Mouse (Mus musculus) adrenal gland (tissue): ENCODE results near the gene Serinc4.
"Not testable (repeated sequence)": the region's sequence is repeated elsewhere in the genome, so short reads cannot be mapped to it uniquely, and the experiment has no call there.

Experiments used
- intact Hi-C: fragments of 180-260 bp; cut with DNase I; formaldehyde crosslinking; loops from one replicate; pipeline ENCODE4 v1.15.1; 2025
- long read RNA-seq, 2 experiments: library from polyadenylated mRNA; unstranded; transcript quantifications; one replicate each; pipeline ENCODE4 v2.0.0; 2020; ENCODE audit warnings: borderline replicate concordance in 1 of 2; ENCODE audit not compliant: insufficient replicate concordance in 1 of 2

Serinc4 gene
- long read RNA-seq, experiment 1, result 0 reads
- long read RNA-seq, experiment 2, partial matches to known transcripts, result 0 of 1 reads
- long read RNA-seq, experiment 2, other reads (novel, unspliced or antisense), result 1 of 1 reads

DNA sequence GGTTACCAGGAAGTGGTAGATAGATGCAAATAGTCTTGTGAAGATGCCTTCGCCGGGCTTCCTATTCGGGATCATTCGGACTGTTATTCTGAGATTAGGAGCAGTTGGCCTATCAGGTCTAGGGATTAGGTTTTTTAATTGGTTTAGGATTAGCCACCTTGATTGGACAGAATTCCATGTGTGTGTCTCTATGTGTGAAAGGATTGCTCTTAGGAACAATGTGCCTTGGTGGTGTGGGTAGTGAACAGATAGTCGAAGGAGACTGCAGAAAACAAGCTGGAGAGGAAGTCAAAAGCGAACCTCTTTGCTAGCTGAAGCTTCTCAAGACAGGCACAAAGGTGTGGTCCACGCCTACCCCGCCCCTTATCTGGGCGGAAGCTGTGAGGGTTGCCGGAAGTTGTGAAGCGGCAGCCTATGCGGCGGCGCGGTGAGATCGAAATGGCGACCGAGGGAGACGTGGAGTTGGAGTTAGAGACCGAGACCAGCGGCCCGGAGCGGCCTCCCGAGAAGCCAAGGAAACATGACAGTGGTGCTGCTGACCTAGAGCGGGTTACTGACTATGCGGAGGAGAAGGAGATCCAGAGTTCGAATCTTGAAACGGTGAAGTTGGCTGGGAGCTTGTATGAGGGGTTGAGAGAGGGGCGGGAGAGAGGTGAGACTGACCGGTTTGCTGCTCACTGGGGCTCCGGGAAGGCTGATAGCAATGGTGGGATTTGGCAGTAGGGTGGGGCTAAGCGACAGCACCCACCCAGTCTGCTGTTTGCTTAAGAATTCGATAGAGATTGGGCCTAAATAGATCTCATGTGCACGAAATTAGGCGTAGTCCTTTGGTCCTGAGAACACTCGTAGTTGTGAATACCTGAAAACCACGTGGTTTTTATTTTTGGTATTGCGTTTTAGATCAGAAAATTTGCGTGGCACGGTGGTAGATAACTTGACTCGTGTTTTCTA, at the start of gene Serinc4:
Gene Serinc4 (minus strand): TSS at position 90 of the 951 bp plus-strand sequence.
- intact Hi-C loops, result no loop called here

GRCm38 (mm10) chr2:121501550-121501949, 45.0 kb upstream of the Serinc4 start:
- intact Hi-C loops, result not testable (repeated sequence)

DNA sequence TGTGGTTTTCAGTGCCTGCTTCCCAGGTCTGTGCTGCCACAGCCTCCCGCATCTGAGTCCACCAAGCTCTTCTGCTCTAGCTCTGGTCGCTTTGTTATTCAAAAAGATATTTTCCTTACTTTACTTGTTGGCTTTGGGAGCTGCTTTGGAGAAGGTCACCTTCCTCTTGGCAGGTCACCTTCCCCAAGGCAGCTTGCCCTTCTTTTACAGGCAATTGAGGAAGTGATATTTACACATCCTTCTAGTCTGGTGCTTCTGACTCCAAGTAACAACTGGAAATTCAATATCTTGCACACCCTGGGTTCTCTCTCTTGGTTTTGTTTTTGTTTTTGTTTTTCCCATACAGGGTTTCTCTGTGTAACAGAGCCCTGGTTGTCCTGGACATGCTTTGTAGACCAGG, 27.8 kb upstream of the Serinc4 start:
- intact Hi-C loops, result not testable (repeated sequence)

GRCm38 (mm10) chr2:121483576-121483975, 27.0 kb upstream of the Serinc4 start:
- intact Hi-C loops, result no loop called here

DNA sequence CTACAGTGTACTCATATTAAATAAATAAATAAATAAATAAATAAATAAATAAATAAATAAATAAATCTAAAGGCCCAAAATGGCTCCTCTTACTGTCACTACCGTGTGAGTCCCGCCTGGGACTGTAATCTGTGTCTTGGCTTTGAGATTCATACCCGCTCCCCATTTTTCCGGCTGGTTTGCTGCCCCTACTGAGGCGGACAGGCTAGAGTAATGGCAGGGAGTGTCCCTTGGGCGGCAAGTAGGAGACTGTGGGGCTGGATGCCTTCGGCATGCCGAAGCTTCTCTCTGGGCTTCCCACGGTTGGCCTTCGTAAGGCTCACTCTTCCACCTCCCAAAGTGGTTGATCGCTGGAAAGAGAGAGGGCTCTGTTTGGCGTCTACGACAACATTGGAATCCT, 24.3 kb upstream of the Serinc4 start:
- intact Hi-C loops, result not testable (repeated sequence)

DNA sequence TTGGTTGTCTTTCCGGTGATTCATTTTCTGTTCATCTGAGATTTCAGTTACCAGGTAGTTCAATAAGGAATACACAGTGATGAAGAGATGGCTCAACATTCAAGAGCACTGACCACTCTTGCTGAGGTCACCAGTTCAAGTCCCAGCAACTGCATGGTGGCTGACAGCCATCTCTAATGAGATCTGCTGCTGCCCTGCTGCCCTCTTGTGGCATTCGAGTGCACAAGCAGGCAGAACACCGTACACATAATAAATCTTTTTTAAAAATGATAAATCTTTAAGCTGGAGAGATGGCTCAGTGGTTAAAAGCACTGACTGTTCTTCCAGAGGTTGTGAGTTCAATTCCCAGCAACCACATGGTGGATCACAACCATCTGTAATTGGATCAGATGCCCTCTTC, 23.9 kb upstream of the Serinc4 start:
- intact Hi-C loops, result no loop called here

GRCm38 (mm10) chr2:121477491-121478266, 21.1 kb upstream of the Serinc4 start:
- intact Hi-C loops, result no loop called here

DNA sequence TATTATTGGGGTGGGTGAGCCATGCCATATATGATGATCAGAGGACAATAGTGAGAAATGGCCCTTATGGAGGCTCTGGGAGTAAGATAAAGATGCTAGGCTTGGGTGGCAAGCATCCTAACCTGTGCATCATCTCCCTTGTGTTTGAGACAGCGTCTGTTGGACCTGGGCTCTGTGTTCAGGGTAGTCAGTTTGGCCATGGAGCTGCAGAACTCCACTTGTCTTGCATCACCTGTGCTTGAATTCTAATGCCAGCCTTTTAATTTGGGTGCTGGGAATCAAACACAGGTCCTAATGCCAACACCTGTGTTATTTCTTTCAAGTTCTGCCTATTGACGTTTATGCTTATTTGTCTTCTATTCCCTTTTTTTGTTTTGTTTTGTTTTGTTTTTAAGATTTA, 18.7 kb upstream of the Serinc4 start:
- intact Hi-C loops, result not testable (repeated sequence)

DNA sequence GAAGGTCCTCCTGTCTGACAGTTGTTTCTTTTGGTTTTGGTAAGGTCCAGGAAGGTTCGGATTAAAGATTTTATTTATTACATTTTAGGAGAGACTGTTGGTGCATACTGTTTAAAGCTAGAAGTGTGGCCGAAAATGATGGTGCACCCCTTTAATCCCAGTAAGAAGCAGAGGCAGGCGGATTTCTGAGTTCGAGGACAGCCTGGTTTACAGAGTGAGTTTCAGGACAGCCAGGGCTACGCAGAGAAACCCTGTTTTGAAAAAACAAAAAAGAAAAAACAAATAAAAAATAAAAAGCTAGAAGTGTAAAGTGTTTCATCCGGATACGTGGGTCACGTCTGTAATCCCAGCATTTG, 17.6 kb upstream of the Serinc4 start:
- intact Hi-C loops, result no loop called here

- intact Hi-C loops, result not testable (repeated sequence)
Observed at GRCm38 (mm10) chr2:121473301-121474179, 17.0 kb upstream of the Serinc4 start, which contains the start of gene Mfap1b. Gene Mfap1b (minus strand): TSS chr2:121474067.

DNA sequence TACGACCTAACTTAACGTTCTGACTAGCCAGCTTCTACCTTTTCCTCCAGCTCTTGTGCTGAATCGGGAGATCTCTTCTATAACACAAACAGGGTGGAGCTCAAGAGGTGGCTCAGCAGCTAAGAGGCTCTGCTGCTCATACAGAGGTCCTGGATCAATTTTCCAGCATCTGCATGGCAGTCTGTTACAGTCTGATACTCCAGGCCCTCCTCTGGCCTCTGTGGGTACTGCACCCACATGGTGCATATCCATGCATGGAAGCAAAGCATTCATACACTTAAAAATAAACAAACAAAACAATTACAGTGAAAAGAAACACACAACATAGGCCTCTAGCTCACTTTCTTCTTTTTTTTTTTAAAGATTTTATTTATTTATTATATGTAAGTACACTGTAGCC, 16.2 kb upstream of the Serinc4 start:
- intact Hi-C loops, result not testable (repeated sequence)

DNA sequence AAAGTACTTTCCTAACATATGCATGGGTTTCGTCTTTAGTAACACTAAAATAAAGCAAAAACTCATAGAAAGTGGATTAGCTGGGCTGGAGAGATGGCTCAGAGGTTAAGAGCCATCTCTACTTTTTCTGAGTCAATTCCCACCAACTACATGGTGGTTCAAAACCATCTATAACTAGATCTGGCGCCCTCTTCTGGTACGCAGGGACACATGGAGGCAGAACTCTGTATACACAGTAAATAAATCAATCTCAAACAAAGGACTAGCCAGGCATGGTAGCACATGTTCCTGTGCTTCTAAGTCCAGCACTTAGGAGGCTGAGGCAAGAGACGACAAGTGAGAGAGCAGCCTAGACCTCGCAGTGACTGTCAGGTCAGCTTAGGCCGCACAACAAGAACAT, 12.4 kb upstream of the Serinc4 start:
- intact Hi-C loops, result not testable (repeated sequence)

GRCm38 (mm10) chr2:121460071-121460470, 3.5 kb upstream of the Serinc4 start:
- intact Hi-C loops, result no loop called here

DNA sequence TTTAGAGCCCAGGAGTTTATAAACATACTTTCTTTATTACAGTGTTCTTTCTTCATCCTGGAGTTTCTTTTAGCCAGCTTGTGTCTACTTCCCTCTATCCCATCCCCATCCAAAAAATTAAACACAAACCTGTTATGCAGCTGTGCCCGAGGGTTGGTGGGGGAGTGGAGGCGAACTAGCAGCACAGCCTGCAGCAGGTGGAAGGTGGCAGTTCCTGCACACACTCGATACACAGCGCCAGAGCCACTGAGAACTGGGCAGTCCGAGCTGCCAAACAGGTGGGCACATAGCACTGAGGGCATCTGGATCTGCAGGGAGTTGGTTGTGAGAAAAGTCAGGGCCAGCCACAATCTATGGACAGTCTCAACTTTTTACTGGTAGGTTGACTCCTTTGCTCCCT, 1.0 kb downstream of the Serinc4 start:
- intact Hi-C loops, result no loop called here

DNA sequence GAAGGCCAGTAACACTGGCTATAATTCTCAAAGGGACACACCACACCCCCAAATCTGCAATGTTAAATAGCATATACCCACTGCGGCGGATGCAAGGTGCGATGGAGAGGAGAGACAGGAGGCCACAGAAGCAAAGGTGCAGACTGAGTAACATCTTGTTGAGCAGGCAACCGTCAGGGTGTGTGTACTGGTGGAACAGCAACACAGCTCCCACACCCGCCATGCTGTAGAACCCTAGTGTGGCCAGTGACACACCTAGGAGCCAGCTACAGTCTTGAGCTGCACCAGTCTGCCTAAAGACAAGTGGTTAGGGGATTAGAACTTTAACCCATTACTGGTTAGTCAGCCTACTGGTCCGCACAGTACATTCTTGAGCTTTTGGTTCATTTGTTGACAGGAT, 2.7 kb downstream of the Serinc4 start:
- intact Hi-C loops, result no loop called here

DNA sequence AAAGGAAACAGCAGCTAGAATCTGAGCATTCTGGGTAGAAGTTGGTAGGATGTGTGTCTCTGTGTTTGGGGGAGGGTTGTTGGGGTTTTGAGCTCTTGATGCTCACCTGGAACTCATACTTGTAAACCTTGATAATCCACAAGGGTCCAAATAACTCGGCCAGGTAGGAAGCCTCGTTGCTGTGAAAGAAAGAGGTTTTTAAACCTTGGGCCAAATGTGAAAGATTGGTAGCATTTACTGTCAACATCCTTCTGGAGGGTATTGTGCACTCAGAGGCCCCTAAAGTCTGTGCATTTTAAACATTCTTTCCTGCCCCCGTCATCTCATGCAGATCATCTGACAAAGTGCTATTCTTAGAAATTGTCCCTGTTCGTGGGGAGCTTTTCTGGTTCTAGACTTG, 3.6 kb downstream of the Serinc4 start, which contains the start of gene Hypk:
Gene Hypk (plus strand): TSS at position 301 of the 400 bp plus-strand sequence.
- intact Hi-C loops, result no loop called here

DNA sequence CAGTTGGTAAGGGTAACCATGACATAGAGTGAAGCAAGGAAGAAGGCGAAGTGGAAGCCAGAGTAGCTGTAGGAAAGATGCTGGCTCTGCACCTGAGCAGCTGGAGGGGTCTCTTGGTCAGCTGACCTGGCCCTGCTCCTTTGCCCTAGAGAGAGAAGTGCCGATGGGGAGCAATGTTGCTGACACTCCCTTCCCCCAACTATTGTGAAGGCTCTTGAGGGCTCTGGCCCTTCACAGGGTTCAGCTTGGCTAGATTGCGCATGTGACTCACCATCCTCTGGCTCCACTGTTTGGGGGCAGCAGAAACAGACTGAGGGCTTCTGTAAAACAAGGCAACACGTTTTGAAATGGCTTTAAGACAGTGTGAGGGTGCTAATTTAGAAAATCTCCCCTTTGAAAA, 4.2 kb downstream of the Serinc4 start:
- intact Hi-C loops, result no loop called here

DNA sequence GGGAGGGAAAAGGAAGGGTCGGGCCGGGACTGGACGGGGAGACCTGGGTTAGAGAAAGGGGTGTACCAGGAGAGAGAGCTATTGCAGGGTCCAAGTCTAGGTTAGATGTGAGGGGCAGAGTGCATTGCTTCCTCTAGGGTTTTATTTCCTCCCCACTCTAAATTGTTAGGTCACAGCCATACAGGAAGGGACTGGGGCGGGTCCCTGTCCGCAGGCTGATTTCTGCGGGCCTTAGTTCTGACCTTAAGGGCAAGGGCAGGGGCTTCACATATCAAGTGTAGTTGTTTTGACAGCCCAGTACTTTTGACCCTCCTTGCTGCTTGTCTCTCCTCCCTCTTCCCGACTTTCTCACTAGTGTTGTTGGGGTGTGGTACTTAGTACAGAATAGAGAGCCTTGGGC, 6.5 kb downstream of the Serinc4 start:
- intact Hi-C loops, result no loop called here

DNA sequence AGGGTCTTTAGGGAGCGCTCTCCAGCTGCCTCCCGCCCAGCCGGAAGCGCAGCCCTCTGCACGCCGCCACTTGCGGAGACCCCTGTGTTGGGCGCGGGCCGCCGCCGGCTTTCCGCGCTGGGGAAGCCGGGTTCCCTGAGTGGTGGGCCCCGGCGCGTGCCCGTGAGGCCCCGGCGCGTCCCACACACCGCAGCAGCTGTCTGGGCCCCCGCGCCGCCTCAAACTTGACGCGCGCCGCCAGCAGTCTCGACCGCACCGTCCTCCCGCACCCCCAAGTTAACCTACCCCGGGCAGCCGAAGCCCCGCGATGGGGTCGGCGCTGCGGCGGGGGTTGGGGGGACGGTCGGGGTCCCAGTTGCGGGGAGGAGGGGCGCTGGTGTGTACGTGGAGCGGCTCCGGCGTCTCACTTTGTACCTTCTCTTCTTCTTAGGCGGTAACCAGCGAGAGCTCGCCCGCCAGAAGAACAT, 7.0 kb downstream of the Serinc4 start:
- intact Hi-C loops, result loop anchor here (5.0 kb wide), 1 partner anchor 37 kb away; the partner anchor contains the start of genes Catsper2 and Pdia3

DNA sequence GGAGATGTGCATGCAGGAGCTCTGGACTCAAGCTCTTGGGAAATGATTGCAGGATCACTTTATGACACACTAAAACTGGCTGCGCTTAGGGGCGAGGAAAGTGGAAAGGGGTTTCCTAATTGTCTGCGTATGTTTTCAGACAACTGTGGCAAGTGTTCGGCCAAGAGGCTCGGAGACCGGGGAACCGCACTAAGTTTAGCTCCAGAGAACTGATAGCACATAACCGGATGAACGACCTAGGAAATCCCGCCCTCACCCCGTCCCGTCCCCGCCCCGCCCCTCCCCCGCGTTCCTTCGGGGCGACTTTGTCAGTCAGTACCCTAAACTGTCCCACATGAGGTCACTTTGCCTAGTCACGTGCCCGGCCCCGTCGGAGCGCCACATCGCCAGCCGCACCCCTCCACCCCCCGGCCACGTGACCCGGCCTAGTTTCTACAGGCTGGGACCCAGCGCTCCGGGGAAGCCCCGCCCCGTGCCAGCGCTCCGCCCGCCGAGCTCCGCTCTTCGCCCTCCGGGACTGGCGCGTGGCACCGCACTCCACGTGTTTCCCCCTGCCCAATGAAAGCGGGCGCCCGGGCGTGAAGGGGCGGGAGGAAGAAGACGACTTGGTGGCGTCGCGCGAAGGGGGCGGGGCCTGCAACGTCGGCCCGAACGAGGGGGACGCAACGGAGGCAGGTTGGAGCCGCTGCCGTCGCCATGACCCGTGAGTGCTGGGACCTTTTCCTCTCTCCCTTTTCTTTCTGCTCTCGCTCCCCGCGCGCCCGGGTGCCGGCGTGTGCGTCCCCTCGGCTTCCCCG, 7.6 kb downstream of the Serinc4 start, which contains the start of gene Serf2:
Gene Serf2 (plus strand): TSS at position 457 of the 797 bp plus-strand sequence.
- intact Hi-C loops, result loop anchor here (5.0 kb wide), 1 partner anchor 37 kb away; the partner anchor contains the start of genes Catsper2 and Pdia3
